Mouse (Mus musculus): ENCODE data around the gene Asgr1.
"Not testable (repeated sequence)": the region's sequence is repeated elsewhere in the genome, so short reads cannot be mapped to it uniquely, and the experiment has no call there.

Asgr1 gene

GRCm38 (mm10) chr11:70053898-70054570 is at the start of gene Asgr1:
Gene Asgr1 (plus strand): TSS chr11:70054085.
- no peak for DNase-seq (ENCODE audit: low read depth in 2 of 2, low spot score in 2 of 2)

GRCm38 (mm10) chr11:70005521-70005920 is 48.4 kb upstream of the Asgr1 start:
- DNase-seq (ENCODE audit: low read depth in 2 of 2, low spot score in 2 of 2) = peak; percentile 55 to 60

- DNase-seq (ENCODE audit: low read depth in 2 of 2, low spot score in 2 of 2) = no peak
These were observed 43.9 kb upstream of the Asgr1 start for GRCm38 (mm10) chr11:70010033-70010432.

- no peak for DNase-seq (ENCODE audit: low read depth in 2 of 2, low spot score in 2 of 2)
These were observed 43.3 kb upstream of the Asgr1 start for GRCm38 (mm10) chr11:70010548-70010947.

GRCm38 (mm10) chr11:70010961-70011360 is 42.9 kb upstream of the Asgr1 start:
- DNase-seq (ENCODE audit: low read depth in 2 of 2, low spot score in 2 of 2) = no peak

- DNase-seq (ENCODE audit: low read depth in 2 of 2, low spot score in 2 of 2) = no peak
These were observed 41.0 kb upstream of the Asgr1 start for GRCm38 (mm10) chr11:70012931-70013330.

- DNase-seq (ENCODE audit: low read depth in 2 of 2, low spot score in 2 of 2) = no peak
These were observed 40.5 kb upstream of the Asgr1 start for GRCm38 (mm10) chr11:70013408-70013807.

GRCm38 (mm10) chr11:70014051-70014450 is 39.8 kb upstream of the Asgr1 start:
- no peak for DNase-seq (ENCODE audit: low read depth in 2 of 2, low spot score in 2 of 2)

- DNase-seq (ENCODE audit: low read depth in 2 of 2, low spot score in 2 of 2) = peak; percentile 48 to 67
These were observed 38.9 kb upstream of the Asgr1 start, which contains the start of gene Acadvl for GRCm38 (mm10) chr11:70014880-70015558. Gene Acadvl (minus strand): TSS chr11:70015411.

- DNase-seq (ENCODE audit: low read depth in 2 of 2, low spot score in 2 of 2) = no peak
These were observed 38.2 kb upstream of the Asgr1 start for GRCm38 (mm10) chr11:70015677-70016076.

GRCm38 (mm10) chr11:70016177-70016576 is 37.7 kb upstream of the Asgr1 start:
- not testable (repeated sequence) for DNase-seq (ENCODE audit: low read depth in 2 of 2, low spot score in 2 of 2)

- no peak for DNase-seq (ENCODE audit: low read depth in 2 of 2, low spot score in 2 of 2)
These were observed 37.2 kb upstream of the Asgr1 start, which contains the start of gene Dlg4 for GRCm38 (mm10) chr11:70016669-70017068. Gene Dlg4 (plus strand): TSS chr11:70016942.

GRCm38 (mm10) chr11:70017199-70017767 is 36.6 kb upstream of the Asgr1 start:
- DNase-seq (ENCODE audit: low read depth in 2 of 2, low spot score in 2 of 2) = no peak

- no peak for DNase-seq (ENCODE audit: low read depth in 2 of 2, low spot score in 2 of 2)
These were observed 35.5 kb upstream of the Asgr1 start for GRCm38 (mm10) chr11:70018131-70018990.

- DNase-seq (ENCODE audit: low read depth in 2 of 2, low spot score in 2 of 2) = no peak
These were observed 34.3 kb upstream of the Asgr1 start for GRCm38 (mm10) chr11:70019495-70020021.

- no peak for DNase-seq (ENCODE audit: low read depth in 2 of 2, low spot score in 2 of 2)
These were observed 33.8 kb upstream of the Asgr1 start for GRCm38 (mm10) chr11:70020022-70020631.

GRCm38 (mm10) chr11:70020731-70021263 is 33.1 kb upstream of the Asgr1 start:
- peak; percentile 48 to 62 for DNase-seq (ENCODE audit: low read depth in 2 of 2, low spot score in 2 of 2)

GRCm38 (mm10) chr11:70021264-70022132 is 32.4 kb upstream of the Asgr1 start:
- DNase-seq (ENCODE audit: low read depth in 2 of 2, low spot score in 2 of 2) = peak; percentile 83 to 93

GRCm38 (mm10) chr11:70023481-70024150 is 30.3 kb upstream of the Asgr1 start:
- no peak for DNase-seq (ENCODE audit: low read depth in 2 of 2, low spot score in 2 of 2)
